Comparison of ENCODE assay signal across 8 mouse cellular contexts in the genomic region with DNA sequence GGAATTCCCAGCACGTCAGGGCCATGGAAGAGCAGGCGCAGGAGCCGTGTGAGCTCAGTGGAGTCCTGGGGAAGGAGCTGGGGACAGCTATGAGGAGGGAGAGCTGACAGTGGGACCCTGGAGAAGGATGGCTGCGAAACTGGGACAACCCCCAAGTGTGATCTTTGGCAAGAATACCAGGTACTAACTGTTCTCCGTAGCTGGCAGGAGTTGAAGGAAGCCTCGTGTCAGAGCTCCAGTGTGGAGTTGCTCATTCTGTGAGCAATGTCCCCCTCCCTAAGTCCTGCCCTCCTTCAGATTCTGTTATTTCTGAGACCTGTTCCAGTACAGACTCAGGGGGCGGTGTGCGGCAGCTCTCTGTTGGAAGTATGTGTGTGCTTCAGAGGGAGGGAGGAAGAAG. TPM values are rescaled to one million over a fixed set of nuclear protein-coding genes. Genes with fewer than 3 reads are reported as not detected.
DNase-seq lines count a peak whose midpoint lies in the region; ATAC-seq and TF ChIP-seq lines count a peak whose summit lies in the region.
"Had no signal": no experiment of that assay in that cellular context is flagged by ENCODE, and none has a peak within 500 bp of the region (broad histone marks: within the 10 kb centered on the region; RNA-seq: fewer than 3 reads in every experiment).

No protein-coding gene starts in this region.

- ATAC-seq in midbrain, postnatal 0 days (ENCODE audit: low FRiP score), result no peak
- ATAC-seq in midbrain, embryonic 11.5 days (ENCODE audit: low FRiP score), result no peak
- ATAC-seq in megakaryocyte-erythroid progenitor cell, adult 5-6 weeks (replicated peaks; ENCODE audit: low FRiP score, low TSS enrichment, poor library complexity, severe bottlenecking), result no peak
- no peak for ATAC-seq in midbrain, embryonic 13.5 days

- H3K9ac ChIP-seq in midbrain, postnatal 0 days (replicated peaks; ENCODE audit: low read length, poor library complexity, severe bottlenecking), result no peak overlapping the region
- H3K9ac ChIP-seq in midbrain, embryonic 11.5 days (ENCODE audit: low read length), result no peak overlapping the region
- no peak overlapping the region for H3K9ac ChIP-seq in midbrain, embryonic 13.5 days (replicated peaks)

- TF ChIP-seq CTCF in midbrain, postnatal 0 days (IDR thresholded peaks at IDR 0.05), result no peak
- no peak for TF ChIP-seq CTCF in lung, adult 2 months (IDR thresholded peaks at IDR 0.05; ENCODE audit: insufficient read depth, low read length)

- no peak for TF ChIP-seq POLR2A in lung, adult 2 months (IDR thresholded peaks at IDR 0.05; ENCODE audit: borderline replicate concordance, extremely low read depth, low read depth, low read length)

- intact Hi-C loops in heart, postnatal 10 days (cut with DNase I), result no loop called here

- 75% methylated on average over 8 of the region's 8 CpGs for WGBS in midbrain, postnatal 0 days
- 75% methylated on average over 8 of the region's 8 CpGs for WGBS in midbrain, embryonic 11.5 days
- WGBS in lung, adult 2 months, result 58% methylated on average over 8 of the region's 8 CpGs
- 79% methylated on average over 8 of the region's 8 CpGs for WGBS in midbrain, embryonic 13.5 days

- no peaks in the 10 kb centered on the region for H3K9me3 ChIP-seq in midbrain, postnatal 0 days (ENCODE audit: low read length)
- no peaks in the 10 kb centered on the region for H3K9me3 ChIP-seq in midbrain, embryonic 11.5 days (ENCODE audit: control insufficient read depth, low read length)
- H3K9me3 ChIP-seq in midbrain, embryonic 13.5 days, result no peaks in the 10 kb centered on the region

- H3K4me3 ChIP-seq in midbrain, postnatal 0 days (ENCODE audit: low read depth, low read length), result no peak overlapping the region
- H3K4me3 ChIP-seq in midbrain, embryonic 11.5 days (ENCODE audit: low read depth, low read length), result no peak overlapping the region
- H3K4me3 ChIP-seq in lung, adult 2 months (replicated peaks; ENCODE audit: extremely low read depth, low read depth, low read length), result no peak overlapping the region
- no peak overlapping the region for H3K4me3 ChIP-seq in midbrain, embryonic 13.5 days (replicated peaks)

- H3K27ac ChIP-seq in midbrain, postnatal 0 days (ENCODE audit: low read depth, low read length), result no peak overlapping the region
- no peak overlapping the region for H3K27ac ChIP-seq in midbrain, embryonic 11.5 days (ENCODE audit: low read depth, low read length)
- no peak overlapping the region for H3K27ac ChIP-seq in midbrain, embryonic 13.5 days

- H3K4me2 ChIP-seq in midbrain, postnatal 0 days (ENCODE audit: low read depth, low read length, poor library complexity, severe bottlenecking), result no peak overlapping the region
- H3K4me2 ChIP-seq in midbrain, embryonic 11.5 days, result no peak overlapping the region
- H3K4me2 ChIP-seq in midbrain, embryonic 13.5 days (replicated peaks), result no peak overlapping the region

- no peaks in the 10 kb centered on the region for H3K4me1 ChIP-seq in midbrain, postnatal 0 days (ENCODE audit: insufficient read depth, low read length)
- H3K4me1 ChIP-seq in midbrain, embryonic 11.5 days (ENCODE audit: control insufficient read depth, insufficient read depth, low read length), result no peaks in the 10 kb centered on the region
- no peaks in the 10 kb centered on the region for H3K4me1 ChIP-seq in lung, adult 2 months (ENCODE audit: control insufficient read depth, insufficient read depth, low read length)
- no peaks in the 10 kb centered on the region for H3K4me1 ChIP-seq in midbrain, embryonic 13.5 days (replicated peaks)

- no peaks in the 10 kb centered on the region for H3K36me3 ChIP-seq in midbrain, postnatal 0 days (ENCODE audit: insufficient read depth, low read length)
- H3K36me3 ChIP-seq in midbrain, embryonic 11.5 days (ENCODE audit: control insufficient read depth, insufficient read depth, low read length), result no peaks in the 10 kb centered on the region
- no peaks in the 10 kb centered on the region for H3K36me3 ChIP-seq in midbrain, embryonic 13.5 days

- H3K27me3 ChIP-seq in midbrain, postnatal 0 days (ENCODE audit: insufficient read depth, low read length), result no peaks in the 10 kb centered on the region
- H3K27me3 ChIP-seq in midbrain, embryonic 11.5 days (ENCODE audit: control insufficient read depth, insufficient read depth, low read length), result no peaks in the 10 kb centered on the region
- H3K27me3 ChIP-seq in midbrain, embryonic 13.5 days, result no peaks in the 10 kb centered on the region

- peak; percentile 58 for DNase-seq in midbrain, postnatal 0 days (ENCODE audit: low spot score)
- DNase-seq in midbrain, embryonic 11.5 days (ENCODE audit: low spot score, missing footprints), result no peak
- peak; percentile 68 to 74 for DNase-seq in heart, postnatal 10 days
- DNase-seq in lung, adult 2 months, result peak; percentile 4
- peak; percentile 81 for DNase-seq in testis, postnatal 14 days (ENCODE audit: low spot score)
- DNase-seq: cerebellum, adult 11 months had no signal

RNA-seq across cellular contexts. Expression of gene Gramd1b, which starts 36.9 kb away (rescaled TPM):
- 48.3 and 51.8 TPM in 2 replicates for total RNA-seq in midbrain, postnatal 0 days (2014; rRNA removed)
- polyA plus RNA-seq in midbrain, postnatal 0 days (2015; fragmentation: Nextera tagmentation; extraction: Ambion mirVana), result 13.2 and 19.1 TPM in 2 replicates
- polyA plus RNA-seq in midbrain, embryonic 11.5 days (2014; fragmentation: Nextera tagmentation; extraction: Ambion mirVana), result 2.3 and 2.5 TPM in 2 replicates
- total RNA-seq in heart, postnatal 10 days (2021), result 10 to 100 TPM; 11.6 to 15.8 TPM
- polyA plus RNA-seq in lung, adult 2 months (2012; rRNA removed), result 14.9 and 19.0 TPM in 2 replicates
- total RNA-seq in megakaryocyte-erythroid progenitor cell, adult 5-6 weeks (2014; fragmentation: Nextera tagmentation), result 19.2 and 21.5 TPM in 2 replicates
- total RNA-seq in megakaryocyte-erythroid progenitor cell, adult 5-6 weeks (2017), result 5.3 and 13.5 TPM in 2 replicates
- polyA plus RNA-seq in midbrain, embryonic 13.5 days (2015; fragmentation: Nextera tagmentation; extraction: Ambion mirVana), result 8.1 and 8.2 TPM in 2 replicates
